Mouse (Mus musculus) olfactory bulb, adult 2 months (tissue): Measurements from ENCODE around the gene Phf11b.
"Not testable (repeated sequence)": the region's sequence is repeated elsewhere in the genome, so short reads cannot be mapped to it uniquely, and the experiment has no call there.

Experiments
- CTCF ChIP-seq: fragments of 200-500 bp; IDR thresholded peaks from 2 replicates; pipeline ENCODE4 v1.5.1; 2012; ENCODE audit warnings: low read depth, mild to moderate bottlenecking, low read length, moderate library complexity; ENCODE audit not compliant: insufficient read depth
- POLR2A ChIP-seq: fragments of 200-500 bp; IDR thresholded peaks from 2 replicates; pipeline ENCODE4 v1.6.1; 2012; ENCODE audit warnings: mild to moderate bottlenecking, low read depth, low read length, moderate library complexity; ENCODE audit not compliant: insufficient read depth

DNA sequence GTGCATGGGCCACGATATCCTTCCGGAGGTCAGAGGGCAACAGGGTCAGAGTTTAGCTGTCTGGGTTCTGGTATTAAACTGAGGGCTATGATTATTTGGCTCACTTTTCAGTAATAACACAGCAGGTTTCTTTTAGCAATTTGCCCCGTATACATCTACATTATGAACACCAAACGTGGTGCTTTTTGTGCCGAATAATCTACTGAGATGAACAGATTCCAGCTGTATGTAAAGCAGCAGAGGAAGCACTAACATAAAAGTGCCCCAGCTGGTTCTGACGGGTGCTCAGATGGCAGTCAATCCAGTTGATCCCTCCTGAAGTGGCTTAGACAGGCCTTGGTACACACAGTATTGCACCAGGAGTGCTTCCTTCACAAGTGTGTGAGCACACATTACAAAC is 21.2 kb downstream of the Phf11b start:
- not testable (repeated sequence) for TF ChIP-seq CTCF, POLR2A
